Mouse (Mus musculus): Measurements from ENCODE around the gene Bcl11b. TPM values are rescaled to one million over a fixed set of nuclear protein-coding genes. Genes with fewer than 3 reads are reported as not detected.
A peak's percentile ranks its signal among the peaks of the same experiment; 100 is the strongest.

Gene Bcl11b
- polyA plus RNA-seq, 1 experiment = 27.2 TPM

- TF ChIP-seq CTCF (IDR thresholded peaks at IDR 0.05; ENCODE audit: extremely low read depth, insufficient read depth, low read length) (no peak), POLR2A (IDR thresholded peaks at IDR 0.05; ENCODE audit: extremely low read depth, insufficient read depth, low read length) (no peak)
- peak overlapping the region; percentile 61 for H3K4me3 ChIP-seq (ENCODE audit: insufficient read depth, low read length)
- peak overlapping the region; percentile 97 for H3K27ac ChIP-seq (ENCODE audit: insufficient read depth, low read length)
- peaks cover 2% of the 10 kb centered on the region; the same call in 1 of the 2 replicates for H3K4me1 ChIP-seq (ENCODE audit: control insufficient read depth, insufficient read depth, low read length)
These were observed 2.7 kb downstream of the Bcl11b start for GRCm38 (mm10) chr12:108000715-108001080.

DNA sequence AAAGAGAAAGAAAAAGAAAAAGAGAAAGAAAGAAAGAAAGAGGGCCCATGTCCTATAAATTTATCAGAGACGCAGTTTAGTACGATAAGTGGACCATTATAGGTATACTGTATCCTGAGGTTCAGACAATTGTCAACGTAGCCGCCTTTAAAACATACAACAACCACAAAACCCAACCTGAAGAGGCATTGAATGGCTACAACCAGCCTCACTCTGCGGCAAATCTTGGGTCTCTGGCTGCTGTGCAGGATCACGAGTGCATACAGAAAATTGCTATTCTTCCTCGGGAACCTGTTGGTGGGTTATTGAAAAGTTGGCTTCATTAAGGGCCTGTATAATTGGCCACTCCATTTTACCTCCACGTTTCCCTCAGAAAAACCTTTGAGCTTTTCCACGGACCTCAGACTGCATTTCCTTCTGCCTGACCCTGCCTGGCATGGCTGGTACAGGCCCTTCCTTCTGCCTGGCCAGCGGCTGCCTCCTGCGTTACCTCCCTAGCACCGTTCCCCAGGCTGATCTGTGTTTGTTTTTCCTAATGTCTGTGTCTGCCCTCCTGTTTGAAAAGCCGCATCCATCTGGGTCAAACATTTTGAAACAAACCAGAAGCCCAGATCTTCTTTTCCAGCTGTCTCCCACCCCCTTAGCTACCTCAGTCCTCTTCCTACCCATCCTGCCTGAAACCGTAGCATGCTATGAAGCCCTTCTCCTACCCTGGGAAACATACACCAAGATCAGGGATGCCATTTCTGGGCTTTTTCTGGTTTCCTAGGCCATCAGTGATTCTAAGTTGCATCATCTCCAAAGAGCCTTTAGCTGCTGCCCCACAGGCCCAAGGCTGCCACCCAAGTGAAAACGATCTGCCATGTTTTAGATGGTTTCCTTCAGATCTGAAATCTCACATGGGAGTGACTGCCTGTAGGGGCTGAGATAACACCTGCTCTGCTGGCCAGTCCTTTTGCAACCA is 3.4 kb downstream of the Bcl11b start:
- no peaks in the 10 kb centered on the region for H3K4me1 ChIP-seq (ENCODE audit: control insufficient read depth, insufficient read depth, low read length)
- peak overlapping the region; percentile 61 for H3K4me3 ChIP-seq (ENCODE audit: insufficient read depth, low read length)
- TF ChIP-seq POLR2A (IDR thresholded peaks at IDR 0.05; ENCODE audit: extremely low read depth, insufficient read depth, low read length) (0 out of 2 replicates have a peak, but pooled peaks have one; percentile 5), CTCF (IDR thresholded peaks at IDR 0.05; ENCODE audit: extremely low read depth, insufficient read depth, low read length) (no peak)
- H3K27ac ChIP-seq (ENCODE audit: insufficient read depth, low read length) = peak overlapping the region; percentile 97

DNA sequence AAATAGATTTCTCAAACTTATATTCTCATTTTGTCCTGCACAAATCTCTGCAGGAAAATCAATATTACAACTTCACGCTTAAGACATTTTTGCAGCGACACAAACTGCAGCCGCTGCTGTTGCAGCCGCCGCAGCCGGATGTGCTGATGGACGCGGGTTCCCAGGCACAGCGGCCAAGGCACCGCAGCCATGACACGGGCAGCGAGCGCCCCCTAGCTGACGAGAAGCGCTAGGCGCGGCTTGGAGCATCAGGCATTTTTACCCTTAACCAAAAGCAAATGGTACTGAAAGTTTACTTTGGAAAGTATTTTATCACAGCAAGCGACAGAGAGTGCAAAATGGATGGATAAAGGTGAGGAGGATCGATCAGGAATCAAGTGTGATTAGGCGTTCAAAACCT is 4.7 kb downstream of the Bcl11b start:
- TF ChIP-seq POLR2A (IDR thresholded peaks at IDR 0.05; ENCODE audit: extremely low read depth, insufficient read depth, low read length) = no peak
- TF ChIP-seq CTCF (IDR thresholded peaks at IDR 0.05; ENCODE audit: extremely low read depth, insufficient read depth, low read length) = peak; percentile 96
- Histone ChIP-seq H3K4me3 (ENCODE audit: insufficient read depth, low read length) (peak overlapping the region; percentile 61), H3K4me1 (ENCODE audit: control insufficient read depth, insufficient read depth, low read length) (no peaks in the 10 kb centered on the region), H3K27ac (ENCODE audit: insufficient read depth, low read length) (no peak overlapping the region)

- Histone ChIP-seq H3K4me3 (ENCODE audit: insufficient read depth, low read length) (peak overlapping the region; percentile 31), H3K4me1 (ENCODE audit: control insufficient read depth, insufficient read depth, low read length) (no peaks in the 10 kb centered on the region), H3K27ac (ENCODE audit: insufficient read depth, low read length) (peak overlapping the region; percentile 82)
- TF ChIP-seq POLR2A (IDR thresholded peaks at IDR 0.05; ENCODE audit: extremely low read depth, insufficient read depth, low read length) (no peak), CTCF (IDR thresholded peaks at IDR 0.05; ENCODE audit: extremely low read depth, insufficient read depth, low read length) (no peak)
These were observed 5.5 kb downstream of the Bcl11b start for GRCm38 (mm10) chr12:107997901-107998300.

DNA sequence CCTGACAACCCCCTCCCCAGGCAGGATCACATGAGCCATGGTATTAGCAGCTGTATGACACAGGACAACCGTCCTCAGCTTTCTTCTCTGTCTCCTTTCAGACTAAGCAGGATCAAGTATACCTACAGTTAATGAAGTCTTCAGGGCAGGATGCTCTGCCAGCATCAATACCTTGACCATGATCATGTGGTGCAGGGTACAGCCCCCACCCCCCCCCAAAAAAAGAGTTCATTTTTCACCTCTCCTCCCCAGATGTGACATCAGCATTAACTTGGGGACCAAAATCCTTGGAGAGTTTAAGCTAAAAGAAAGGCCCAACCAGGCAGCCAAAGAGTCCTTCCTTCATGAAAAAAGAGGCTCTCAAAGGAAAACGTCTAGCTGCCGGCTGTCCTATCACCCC is 6.2 kb downstream of the Bcl11b start:
- Histone ChIP-seq H3K27ac (ENCODE audit: insufficient read depth, low read length) (peak overlapping the region; percentile 55; the same call in 1 of the 2 replicates), H3K4me1 (ENCODE audit: control insufficient read depth, insufficient read depth, low read length) (no peaks in the 10 kb centered on the region), H3K4me3 (ENCODE audit: insufficient read depth, low read length) (no peak overlapping the region)
- no peak for TF ChIP-seq CTCF (IDR thresholded peaks at IDR 0.05; ENCODE audit: extremely low read depth, insufficient read depth, low read length)
- TF ChIP-seq POLR2A (IDR thresholded peaks at IDR 0.05; ENCODE audit: extremely low read depth, insufficient read depth, low read length) = no peak

- TF ChIP-seq POLR2A (IDR thresholded peaks at IDR 0.05; ENCODE audit: extremely low read depth, insufficient read depth, low read length) (no peak), CTCF (IDR thresholded peaks at IDR 0.05; ENCODE audit: extremely low read depth, insufficient read depth, low read length) (no peak)
- Histone ChIP-seq H3K27ac (ENCODE audit: insufficient read depth, low read length) (peak overlapping the region; percentile 55; the same call in 1 of the 2 replicates), H3K4me3 (ENCODE audit: insufficient read depth, low read length) (no peak overlapping the region), H3K4me1 (ENCODE audit: control insufficient read depth, insufficient read depth, low read length) (no peaks in the 10 kb centered on the region)
These were observed 6.6 kb downstream of the Bcl11b start for GRCm38 (mm10) chr12:107996773-107997172.

GRCm38 (mm10) chr12:107996216-107996615 is 7.2 kb downstream of the Bcl11b start:
- TF ChIP-seq POLR2A (IDR thresholded peaks at IDR 0.05; ENCODE audit: extremely low read depth, insufficient read depth, low read length) = no peak
- no peak for TF ChIP-seq CTCF (IDR thresholded peaks at IDR 0.05; ENCODE audit: extremely low read depth, insufficient read depth, low read length)

DNA sequence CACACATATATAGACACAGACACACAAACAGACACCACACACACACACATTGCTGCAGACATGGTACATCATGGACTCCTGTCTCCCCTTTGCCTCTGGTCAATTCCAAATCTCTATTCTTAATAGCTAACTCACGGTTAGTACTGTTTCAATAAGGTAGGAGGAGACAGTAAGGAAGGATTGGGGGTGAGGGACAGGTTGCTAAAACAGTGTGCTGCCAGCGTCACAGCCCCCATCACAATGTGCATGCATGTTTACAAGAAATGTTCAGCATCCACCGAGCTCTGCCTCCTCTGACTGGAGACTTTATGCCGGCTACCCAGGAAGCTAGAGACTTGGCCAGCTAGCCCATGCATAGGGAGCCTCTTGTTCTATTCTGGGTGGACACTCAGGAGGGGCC is 9.0 kb downstream of the Bcl11b start:
- TF ChIP-seq CTCF (IDR thresholded peaks at IDR 0.05; ENCODE audit: extremely low read depth, insufficient read depth, low read length) (no peak), POLR2A (IDR thresholded peaks at IDR 0.05; ENCODE audit: extremely low read depth, insufficient read depth, low read length) (no peak)
- H3K4me3 ChIP-seq (ENCODE audit: insufficient read depth, low read length) = peak overlapping the region; percentile 5; the same call in 1 of the 2 replicates

More at GRCm38 (mm10) chr12:107996216-107996615, 7.2 kb downstream of the Bcl11b start:
- Histone ChIP-seq H3K27ac (ENCODE audit: insufficient read depth, low read length) (no peak overlapping the region), H3K4me3 (ENCODE audit: insufficient read depth, low read length) (no peak overlapping the region), H3K4me1 (ENCODE audit: control insufficient read depth, insufficient read depth, low read length) (no peaks in the 10 kb centered on the region)

GRCm38 (mm10) chr12:107993029-107993428 is 10.4 kb downstream of the Bcl11b start:
- Histone ChIP-seq H3K4me3 (ENCODE audit: insufficient read depth, low read length) (no peak overlapping the region), H3K4me1 (ENCODE audit: control insufficient read depth, insufficient read depth, low read length) (no peaks in the 10 kb centered on the region; the same call in 1 of the 2 replicates), H3K27ac (ENCODE audit: insufficient read depth, low read length) (peak overlapping the region; percentile 73)
- TF ChIP-seq POLR2A (IDR thresholded peaks at IDR 0.05; ENCODE audit: extremely low read depth, insufficient read depth, low read length) (no peak), CTCF (IDR thresholded peaks at IDR 0.05; ENCODE audit: extremely low read depth, insufficient read depth, low read length) (no peak)

More for the DNA sequence above, 9.0 kb downstream of the Bcl11b start:
- Histone ChIP-seq H3K4me1 (ENCODE audit: control insufficient read depth, insufficient read depth, low read length) (no peaks in the 10 kb centered on the region), H3K27ac (ENCODE audit: insufficient read depth, low read length) (peak overlapping the region; percentile 34)
